Mouse (Mus musculus) CH12.LX (cell line): ENCODE data around the gene 1190005I06Rik. TPM values are rescaled to one million over a fixed set of nuclear protein-coding genes. Genes with fewer than 3 reads are reported as not detected.
A peak's percentile ranks its signal among the peaks of the same experiment; 100 is the strongest.

ENCODE experiments used
- DNase-seq: peaks from one replicate; pipeline ENCODE4 v3.0.0-alpha.2; 2013; ENCODE audit errors: extremely low read depth
- H3K27ac ChIP-seq: 2 replicates; pipeline ENCODE4 v1.5.1; 2012; ENCODE audit warnings: low read depth, mild to moderate bottlenecking, control low read depth, moderate library complexity; ENCODE audit not compliant: insufficient read depth
- H3K27me3 ChIP-seq: replicated peaks from 2 replicates; pipeline ENCODE3; 2012; ENCODE audit warnings: inconsistent platforms
- H3K36me3 ChIP-seq, 2 experiments: replicated peaks in 1 of 2; 2 replicates each; pipeline versions ENCODE3 to v1.6.1; 2012; ENCODE audit warnings: inconsistent platforms in 1 of 2, low read length in 1 of 2, mild to moderate bottlenecking in 1 of 2, mixed read lengths in 1 of 2, moderate library complexity in 1 of 2; ENCODE audit not compliant: control insufficient read depth in 1 of 2, insufficient read depth in 1 of 2
- H3K4me1 ChIP-seq, 2 experiments: 2 replicates each; pipeline ENCODE4 v1.6.1; 2012; ENCODE audit warnings: inconsistent platforms in 1 of 2, moderate library complexity in 1 of 2; ENCODE audit not compliant: insufficient read depth in 2 of 2, control insufficient read depth in 1 of 2
- H3K4me2 ChIP-seq: 2 replicates; pipeline ENCODE4 v1.6.1; 2012; ENCODE audit warnings: low read depth, mild to moderate bottlenecking, control low read depth; ENCODE audit not compliant: poor library complexity, insufficient read depth, severe bottlenecking
- H3K4me3 ChIP-seq, 3 experiments: fragments of 150-350 bp in 1 of 3; sonication (generic) in 1 of 3; replicated peaks in 1 of 3; 2 replicates each; pipeline versions ENCODE3 to v1.5.1; 2011 to 2012; ENCODE audit warnings: low read depth in 2 of 3, low read length in 2 of 3, mild to moderate bottlenecking in 2 of 3, moderate library complexity in 2 of 3, control low read depth in 1 of 3, improper control_type of control experiment in 1 of 3, inconsistent platforms in 1 of 3, mixed read lengths in 1 of 3; ENCODE audit not compliant: poor library complexity in 1 of 3
- H3K79me2 ChIP-seq: replicated peaks from 2 replicates; pipeline ENCODE4 v1.6.1; 2012; ENCODE audit warnings: mild to moderate bottlenecking, moderate library complexity; ENCODE audit not compliant: control insufficient read depth, poor library complexity, insufficient read depth, severe bottlenecking; ENCODE audit errors: extremely low read depth
- H3K9ac ChIP-seq: 2 replicates; pipeline ENCODE4 v1.6.1; 2012; ENCODE audit warnings: low read depth, mild to moderate bottlenecking, control low read depth, moderate library complexity; ENCODE audit not compliant: insufficient read depth
- H3K9me3 ChIP-seq: replicated peaks from 2 replicates; pipeline ENCODE3; 2012; ENCODE audit warnings: low read length, inconsistent platforms, mixed read lengths
- BHLHE40 ChIP-seq: IDR thresholded peaks from 2 replicates; pipeline ENCODE4 v1.6.1; 2011; ENCODE audit warnings: mild to moderate bottlenecking, low read depth, low read length, improper control_type of control experiment
- CTCF ChIP-seq, 2 experiments: IDR thresholded peaks in 1 of 2; conservative IDR thresholded peaks in 1 of 2; 2 replicates each; pipeline ENCODE4 v1.5.1; 2011 to 2012; ENCODE audit warnings: low read depth in 2 of 2, low read length in 2 of 2, improper control_type of control experiment in 1 of 2, inconsistent platforms in 1 of 2, mild to moderate bottlenecking in 1 of 2, moderate library complexity in 1 of 2
- E2F4 ChIP-seq: IDR thresholded peaks from 2 replicates; pipeline ENCODE4 v1.6.1; 2011; ENCODE audit warnings: low read depth, low read length, improper control_type of control experiment; ENCODE audit not compliant: insufficient replicate concordance
- IRF4 ChIP-seq: IDR thresholded peaks from 2 replicates; pipeline ENCODE4 v1.6.1; 2014; ENCODE audit warnings: low read depth, mild to moderate bottlenecking, inconsistent platforms, low read length, improper control_type of control experiment
- MAFK ChIP-seq: IDR thresholded peaks from 2 replicates; pipeline ENCODE4 v1.6.1; 2011; ENCODE audit warnings: low read length, improper control_type of control experiment; ENCODE audit not compliant: insufficient replicate concordance
- MAX ChIP-seq: IDR thresholded peaks from 2 replicates; pipeline ENCODE4 v1.6.1; 2011; ENCODE audit warnings: low read length, improper control_type of control experiment
- MAZ ChIP-seq: IDR thresholded peaks from 2 replicates; pipeline ENCODE4 v1.6.1; 2012; ENCODE audit warnings: low read depth, mild to moderate bottlenecking, inconsistent platforms, low read length, improper control_type of control experiment, moderate library complexity
- MEF2A ChIP-seq: IDR thresholded peaks from 2 replicates; pipeline ENCODE4 v1.6.1; 2014; ENCODE audit warnings: low read depth, mild to moderate bottlenecking, inconsistent platforms, low read length, improper control_type of control experiment, borderline replicate concordance
- MXI1 ChIP-seq: IDR thresholded peaks from 2 replicates; pipeline ENCODE4 v1.6.1; 2011; ENCODE audit warnings: mild to moderate bottlenecking, low read depth, low read length, improper control_type of control experiment
- MYC ChIP-seq: IDR thresholded peaks from 2 replicates; pipeline ENCODE4 v1.6.1; 2011; ENCODE audit warnings: low read depth, mild to moderate bottlenecking, improper control_type of control experiment, low read length
- RAD21 ChIP-seq: IDR thresholded peaks from 2 replicates; pipeline ENCODE4 v1.6.1; 2011; ENCODE audit warnings: low read depth, mild to moderate bottlenecking, low read length, improper control_type of control experiment, moderate library complexity
- SMC3 ChIP-seq: IDR thresholded peaks from 2 replicates; pipeline ENCODE4 v1.6.1; 2011; ENCODE audit warnings: low read depth, low read length, improper control_type of control experiment
- ZC3H11A ChIP-seq: IDR thresholded peaks from 2 replicates; pipeline ENCODE4 v1.6.1; 2012; ENCODE audit warnings: low read depth, mild to moderate bottlenecking, inconsistent platforms, low read length, improper control_type of control experiment
- ZKSCAN1 ChIP-seq: IDR thresholded peaks from 2 replicates; pipeline ENCODE4 v1.6.1; 2012; ENCODE audit warnings: low read depth, inconsistent platforms, low read length, improper control_type of control experiment, borderline replicate concordance
- dilution Hi-C: fragments of 300-500 bp; cut with MboI; formaldehyde crosslinking; loops from 2 replicates; pipeline ENCODE4 v1.14.3; 2020; ENCODE audit warnings: low sequenced_read_pairs; ENCODE audit not compliant: extremely low pct_unique_long_range_greater_than_20kb, extremely low pct_ligation_motif_present
- in situ Hi-C: fragments of 300-500 bp; cut with MboI; formaldehyde crosslinking; loops from 3 replicates; pipeline ENCODE4 v1.14.3; 2019; ENCODE audit warnings: low sequenced_read_pairs, low pct_ligation_motif_present, low pct_unique_long_range_greater_than_20kb, mixed read lengths
- polyA plus RNA-seq: library from polyadenylated mRNA; unstranded; fragments of >175 nt; gene quantifications from 2 replicates; pipeline ENCODE4 v1.2.1, GENCODE M21; 2012; ENCODE audit warnings: low read depth; ENCODE audit not compliant: insufficient read length
- total RNA-seq, 2 experiments: library from RNA; depleted of rRNA; stranded (reverse); fragments of 300-350 nt in 1 of 2; fragments of >200 nt in 1 of 2; gene quantifications; 2 replicates each; pipeline ENCODE4 v1.2.3; 2012 to 2014

1190005I06Rik gene
- total and polyA plus RNA-seq, 3 experiments = 0.36 to 0.85 TPM; not detected in 1

DNA sequence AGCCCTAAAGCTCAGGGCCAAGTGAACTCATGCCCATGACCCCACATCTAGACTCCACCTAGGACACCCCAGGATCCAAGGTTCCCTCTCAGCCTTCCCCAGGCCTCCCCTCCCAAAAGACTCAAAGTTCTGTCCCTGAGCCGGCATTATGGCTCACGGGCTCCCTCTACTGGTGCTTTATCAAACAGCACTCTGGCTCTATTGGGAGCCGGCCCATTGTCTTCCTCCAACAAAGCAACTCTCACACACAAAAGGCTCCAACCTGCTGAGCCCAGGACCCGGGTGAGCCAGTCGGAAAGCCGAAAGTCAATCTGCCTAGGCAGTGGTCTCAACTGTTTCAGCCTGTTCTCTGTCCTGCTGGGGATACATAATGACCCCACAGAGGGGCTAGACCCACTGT is 29.3 kb downstream of the 1190005I06Rik start:
- no peaks in the 10 kb centered on the region for H3K36me3 ChIP-seq
- in situ Hi-C loops = loop anchor here (10.0 kb wide), 1 partner anchor 433 kb away; no protein-coding TSS in a partner anchor
- no peaks in the 10 kb centered on the region for H3K9me3 ChIP-seq
- H3K79me2 ChIP-seq = no peaks in the 10 kb centered on the region
- H3K4me3 ChIP-seq = no peak overlapping the region
- H3K27ac ChIP-seq = no peak overlapping the region
- TF ChIP-seq E2F4 = no peak
- TF ChIP-seq RAD21 = peak; percentile 64
- TF ChIP-seq MEF2A = no peak
- peak; percentile 57 to 86 for TF ChIP-seq CTCF (conservative IDR thresholded peaks at IDR 0.05 in 1 of 2, IDR thresholded peaks at IDR 0.05 in 1 of 2; ENCODE audit: low read depth in 2 of 2, low read length in 2 of 2)
- TF ChIP-seq SMC3 = peak; percentile 48
- DNase-seq = peak; percentile 69
- no peak overlapping the region for H3K4me2 ChIP-seq
- no peak overlapping the region for H3K9ac ChIP-seq
- dilution Hi-C loops = no loop called here
- no peaks in the 10 kb centered on the region for H3K4me1 ChIP-seq
- H3K27me3 ChIP-seq = peaks cover 25% of the 10 kb centered on the region

DNA sequence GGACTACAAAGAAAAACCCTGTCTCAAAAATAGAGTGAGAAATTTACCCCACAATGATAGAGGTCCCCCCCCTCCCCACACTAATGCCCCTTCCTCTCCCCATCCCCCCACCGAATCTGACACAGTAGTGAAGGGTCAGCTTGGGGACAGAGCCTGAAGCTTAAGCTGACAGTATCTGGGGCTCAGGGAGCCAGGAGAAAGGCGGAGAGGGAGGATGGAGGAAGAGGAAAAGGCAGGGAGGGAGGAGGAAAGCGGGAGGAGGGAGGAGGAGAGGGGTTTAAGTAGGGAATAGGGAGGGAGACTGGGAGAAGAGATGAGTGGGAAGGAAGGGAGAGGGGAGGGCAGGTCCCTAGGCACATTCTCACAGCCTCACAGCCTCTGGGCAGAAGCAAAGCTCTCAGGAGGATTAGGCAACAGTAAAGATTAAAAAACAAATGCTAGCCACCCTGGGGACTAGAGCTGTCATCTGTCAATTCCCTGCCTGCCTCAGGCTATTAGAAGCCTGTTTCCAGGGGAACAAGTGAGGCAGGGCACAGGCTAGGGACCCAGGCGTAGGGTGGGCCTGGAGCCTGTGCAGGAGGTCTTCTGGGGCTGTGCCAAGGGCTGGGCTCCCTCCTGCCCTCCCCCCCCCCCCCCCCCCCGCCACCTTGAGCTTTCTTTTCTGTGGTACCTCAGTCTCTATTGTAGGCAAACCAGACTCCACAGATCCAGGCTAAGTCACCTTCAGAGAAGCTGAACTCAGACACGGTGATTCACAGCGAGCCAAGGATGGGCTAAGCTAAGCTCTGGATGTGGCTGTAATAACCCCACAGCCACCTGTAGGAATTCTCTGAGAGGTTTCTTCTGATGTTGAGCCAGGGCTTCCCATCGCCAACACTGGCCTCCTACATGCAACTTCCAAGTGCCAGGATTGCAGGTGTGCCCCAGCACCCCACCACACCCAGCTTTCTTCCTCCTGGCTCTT is 30.5 kb downstream of the 1190005I06Rik start:
- TF ChIP-seq MAZ = no peak
- no peak for TF ChIP-seq BHLHE40
- TF ChIP-seq IRF4 = no peak
- no peak for TF ChIP-seq MYC
- H3K79me2 ChIP-seq = no peaks in the 10 kb centered on the region
- DNase-seq = no peak
- no peak overlapping the region for H3K4me2 ChIP-seq
- H3K4me3 ChIP-seq = no peak overlapping the region
- no peak overlapping the region for H3K9ac ChIP-seq
- no peaks in the 10 kb centered on the region for H3K9me3 ChIP-seq
- no peaks in the 10 kb centered on the region for H3K4me1 ChIP-seq
- no peak overlapping the region for H3K27ac ChIP-seq
- dilution Hi-C loops (no loop called here), in situ Hi-C loops (loop anchor here (10.0 kb wide), 1 partner anchor 432 kb away; no protein-coding TSS in a partner anchor)
- no peaks in the 10 kb centered on the region for H3K36me3 ChIP-seq
- peaks cover 30% of the 10 kb centered on the region for H3K27me3 ChIP-seq

DNA sequence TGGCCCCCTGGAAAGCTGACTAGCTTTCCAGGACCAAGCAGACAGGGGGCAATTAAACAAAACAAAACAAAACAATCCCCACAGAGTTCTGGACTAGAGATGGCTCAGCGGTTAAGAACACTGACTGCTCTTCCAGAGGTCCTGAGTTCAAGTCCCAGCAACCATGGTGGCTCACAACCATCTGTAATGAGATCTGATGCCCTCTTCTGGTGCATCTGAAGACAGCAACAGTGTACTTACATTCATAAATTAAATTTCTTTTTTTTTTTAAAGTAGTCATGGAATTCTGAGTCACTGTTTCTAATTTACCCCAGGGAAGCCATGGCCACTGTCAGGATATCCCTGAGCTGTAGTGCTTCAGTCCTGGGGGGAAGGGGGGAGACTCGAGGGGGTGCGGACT is 32.9 kb downstream of the 1190005I06Rik start:
- no peak overlapping the region for H3K9ac ChIP-seq
- peaks cover 8% of the 10 kb centered on the region for H3K9me3 ChIP-seq
- no peak for TF ChIP-seq MXI1
- TF ChIP-seq ZC3H11A = no peak
- no peak for TF ChIP-seq ZKSCAN1
- TF ChIP-seq SMC3 = no peak
- TF ChIP-seq MAFK = no peak
- no peak for TF ChIP-seq MAX
- no peaks in the 10 kb centered on the region for H3K36me3 ChIP-seq
- DNase-seq = no peak
- peaks cover 49% of the 10 kb centered on the region for H3K27me3 ChIP-seq
- no peak overlapping the region for H3K27ac ChIP-seq
- no peaks in the 10 kb centered on the region for H3K4me1 ChIP-seq
- no peak overlapping the region for H3K4me3 ChIP-seq
- H3K4me2 ChIP-seq = no peak overlapping the region
- dilution Hi-C loops = no loop called here
- in situ Hi-C loops = loop anchor here (5.0 to 10.0 kb wide), 2 partner anchors 282 to 430 kb away; no protein-coding TSS in a partner anchor
- H3K79me2 ChIP-seq = no peaks in the 10 kb centered on the region
